Mouse (Mus musculus) MEL (cell line): Measurements from ENCODE around the gene Ntn1. TPM values are rescaled to one million over a fixed set of nuclear protein-coding genes. Genes with fewer than 3 reads are reported as not detected.

Experiments
- DNase-seq: peaks from one replicate; pipeline ENCODE4 v3.0.0; 2011; ENCODE audit warnings: low read depth, low spot score
- H3K27ac ChIP-seq: 2 replicates; pipeline ENCODE4 v1.5.1; 2012; ENCODE audit warnings: low read depth, mild to moderate bottlenecking, control low read depth, low read length, moderate library complexity; ENCODE audit not compliant: control insufficient read depth
- H3K27me3 ChIP-seq, 2 experiments: fragments of 150-350 bp in 1 of 2; sonication (generic) in 1 of 2; 2 replicates each; pipeline ENCODE4 v1.6.1; 2012; ENCODE audit warnings: low read length in 2 of 2, mild to moderate bottlenecking in 2 of 2, improper control_type of control experiment in 1 of 2, moderate library complexity in 1 of 2; ENCODE audit not compliant: insufficient read depth in 2 of 2, control insufficient read depth in 1 of 2
- H3K36me3 ChIP-seq, 2 experiments: 2 replicates each; pipeline ENCODE4 v1.6.1; 2012 to 2014; ENCODE audit warnings: low read length in 2 of 2, improper control_type of control experiment in 1 of 2, inconsistent platforms in 1 of 2, mild to moderate bottlenecking in 1 of 2; ENCODE audit not compliant: insufficient read depth in 2 of 2, control insufficient read depth in 1 of 2
- H3K4me1 ChIP-seq, 2 experiments: fragments of 150-350 bp in 1 of 2; sonication (generic) in 1 of 2; 2 replicates each; pipeline ENCODE4 v1.6.1; 2012; ENCODE audit warnings: low read length in 2 of 2, improper control_type of control experiment in 1 of 2, mild to moderate bottlenecking in 1 of 2; ENCODE audit not compliant: insufficient read depth in 2 of 2, control insufficient read depth in 1 of 2
- H3K4me3 ChIP-seq, 2 experiments: fragments of 150-350 bp in 1 of 2; sonication (generic) in 1 of 2; 2 replicates each; pipeline ENCODE4 v1.5.1; 2012; ENCODE audit warnings: low read depth in 2 of 2, low read length in 2 of 2, mild to moderate bottlenecking in 2 of 2, moderate library complexity in 2 of 2, control low read depth in 1 of 2, improper control_type of control experiment in 1 of 2; ENCODE audit not compliant: control insufficient read depth in 1 of 2, insufficient read depth in 1 of 2
- H3K79me2 ChIP-seq: 2 replicates; pipeline ENCODE4 v1.6.1; 2012; ENCODE audit warnings: mild to moderate bottlenecking, low read length, moderate library complexity; ENCODE audit not compliant: control insufficient read depth, poor library complexity, insufficient read depth
- H3K9ac ChIP-seq: 2 replicates; pipeline ENCODE4 v1.6.1; 2012; ENCODE audit warnings: low read depth, mild to moderate bottlenecking, control low read depth, low read length, moderate library complexity; ENCODE audit not compliant: control insufficient read depth, poor library complexity, severe bottlenecking
- H3K9me3 ChIP-seq: fragments of 150-350 bp; sonication (generic); replicated peaks from 2 replicates; pipeline ENCODE4 v1.6.1; 2012; ENCODE audit warnings: mild to moderate bottlenecking, low read length, improper control_type of control experiment, moderate library complexity; ENCODE audit not compliant: insufficient read depth
- CTCF ChIP-seq, 3 experiments: IDR thresholded peaks in 2 of 3; conservative IDR thresholded peaks in 1 of 3; 2 replicates each; pipeline ENCODE4 v1.5.1; 2011 to 2012; ENCODE audit warnings: low read length in 3 of 3, low read depth in 2 of 3, mild to moderate bottlenecking in 2 of 3, improper control_type of control experiment in 1 of 3, inconsistent platforms in 1 of 3, mixed read lengths in 1 of 3, moderate library complexity in 1 of 3; ENCODE audit not compliant: control insufficient read depth in 1 of 3, insufficient read depth in 1 of 3, poor library complexity in 1 of 3, severe bottlenecking in 1 of 3
- E2F4 ChIP-seq: IDR thresholded peaks from 2 replicates; pipeline ENCODE4 v1.6.1; 2011; ENCODE audit warnings: low read depth, low read length, improper control_type of control experiment, borderline replicate concordance
- EP300 ChIP-seq, 2 experiments: IDR thresholded peaks; 2 replicates each; pipeline ENCODE4 v1.6.1; 2011; ENCODE audit warnings: improper control_type of control experiment in 2 of 2, low read length in 2 of 2, low read depth in 1 of 2, mild to moderate bottlenecking in 1 of 2
- GATA1 ChIP-seq: IDR thresholded peaks from 2 replicates; pipeline ENCODE4 v1.6.1; 2011; ENCODE audit warnings: low read depth, low read length, improper control_type of control experiment
- MAFK ChIP-seq: IDR thresholded peaks from 2 replicates; pipeline ENCODE4 v1.6.1; 2011; ENCODE audit warnings: low read depth, mild to moderate bottlenecking, low read length, improper control_type of control experiment, borderline replicate concordance
- MAZ ChIP-seq: IDR thresholded peaks from 2 replicates; pipeline ENCODE4 v1.6.1; 2012; ENCODE audit warnings: low read depth, mild to moderate bottlenecking, inconsistent platforms, low read length, improper control_type of control experiment
- MEF2A ChIP-seq: IDR thresholded peaks from 2 replicates; pipeline ENCODE4 v1.6.1; 2014; ENCODE audit warnings: low read depth, mild to moderate bottlenecking, inconsistent platforms, low read length, improper control_type of control experiment; ENCODE audit not compliant: poor library complexity, insufficient replicate concordance, severe bottlenecking; ENCODE audit errors: extremely low read depth
- MYC ChIP-seq: IDR thresholded peaks from 2 replicates; pipeline ENCODE4 v1.6.1; 2011; ENCODE audit warnings: low read depth, mild to moderate bottlenecking, low read length, improper control_type of control experiment, moderate library complexity
- NRF1 ChIP-seq: IDR thresholded peaks from 2 replicates; pipeline ENCODE4 v1.6.1; 2014; ENCODE audit warnings: low read depth, mild to moderate bottlenecking, inconsistent platforms, low read length, improper control_type of control experiment, moderate library complexity; ENCODE audit not compliant: poor library complexity, insufficient read depth, severe bottlenecking
- RCOR1 ChIP-seq: IDR thresholded peaks from 2 replicates; pipeline ENCODE4 v1.6.1; 2012; ENCODE audit warnings: low read depth, mild to moderate bottlenecking, inconsistent platforms, low read length, improper control_type of control experiment
- SMC3 ChIP-seq: IDR thresholded peaks from 2 replicates; pipeline ENCODE4 v1.6.1; 2011; ENCODE audit warnings: low read depth, low read length, improper control_type of control experiment
- TCF12 ChIP-seq: IDR thresholded peaks from 2 replicates; pipeline ENCODE4 v1.6.1; 2014; ENCODE audit warnings: low read depth, mild to moderate bottlenecking, inconsistent platforms, low read length, improper control_type of control experiment, moderate library complexity
- ZC3H11A ChIP-seq: IDR thresholded peaks from 2 replicates; pipeline ENCODE4 v1.6.1; 2012; ENCODE audit warnings: low read depth, mild to moderate bottlenecking, inconsistent platforms, low read length, improper control_type of control experiment
- polyA plus RNA-seq, 2 experiments: library from polyadenylated mRNA; stranded (reverse) in 1 of 2; unstranded in 1 of 2; fragments of >175 nt in 1 of 2; fragments of >200 nt in 1 of 2; gene quantifications; 2 replicates each; pipeline versions ENCODE4 v1.2.1 to v1.2.4; 2012; ENCODE audit warnings: low replicate concordance in 2 of 2, low read depth in 1 of 2; ENCODE audit not compliant: insufficient read length in 2 of 2, insufficient read depth in 1 of 2, missing spikeins in 1 of 2
- total RNA-seq: library from RNA; depleted of rRNA; stranded (reverse); fragments of 300-350 nt; gene quantifications from 2 replicates; pipeline ENCODE4 v1.2.3, GENCODE M21; 2012

Gene Ntn1
- total and polyA plus RNA-seq, 3 experiments: not detected

- DNase-seq: no peak
- Histone ChIP-seq H3K9ac (no peak overlapping the region), H3K36me3 (no peaks in the 10 kb centered on the region), H3K27ac (no peak overlapping the region), H3K9me3 (no peaks in the 10 kb centered on the region), H3K4me1 (no peaks in the 10 kb centered on the region), H3K79me2 (no peaks in the 10 kb centered on the region), H3K27me3 (no peaks in the 10 kb centered on the region), H3K4me3 (no peak overlapping the region)
- TF ChIP-seq E2F4 (no peak), RCOR1 (no peak), SMC3 (no peak), EP300 (IDR thresholded peaks at IDR 0.05; ENCODE audit: low read depth in 1 of 2, low read length in 2 of 2) (no peak), GATA1 (no peak)
Measured at GRCm38 (mm10) chr11:68286142-68286808, 114.3 kb downstream of the Ntn1 start.

GRCm38 (mm10) chr11:68285754-68286141 is 114.9 kb downstream of the Ntn1 start:
- DNase-seq: no peak
- TF ChIP-seq TCF12 (no peak), MAFK (no peak), GATA1 (no peak), NRF1 (no peak), MYC (no peak), ZC3H11A (no peak)
- Histone ChIP-seq H3K36me3 (no peaks in the 10 kb centered on the region), H3K79me2 (no peaks in the 10 kb centered on the region), H3K9me3 (no peaks in the 10 kb centered on the region), H3K9ac (no peak overlapping the region), H3K4me1 (no peaks in the 10 kb centered on the region), H3K4me3 (no peak overlapping the region), H3K27ac (no peak overlapping the region), H3K27me3 (no peaks in the 10 kb centered on the region)

GRCm38 (mm10) chr11:68280001-68280510 is 120.6 kb downstream of the Ntn1 start:
- DNase-seq: no peak

More at GRCm38 (mm10) chr11:68280001-68280510, 120.6 kb downstream of the Ntn1 start:
- TF ChIP-seq MAFK: no peak
- no peak for TF ChIP-seq MAZ
- no peak for TF ChIP-seq MEF2A
- no peak for TF ChIP-seq SMC3
- TF ChIP-seq TCF12: no peak
- no peak for TF ChIP-seq CTCF (IDR thresholded peaks at IDR 0.05 in 2 of 3, conservative IDR thresholded peaks at IDR 0.05 in 1 of 3; ENCODE audit: control insufficient read depth in 1 of 3, insufficient read depth in 1 of 3, low read depth in 2 of 3, low read length in 3 of 3, poor library complexity in 1 of 3, severe bottlenecking in 1 of 3)
- TF ChIP-seq, all 39 proteins: peak for 0
- no peaks in the 10 kb centered on the region for H3K9me3 ChIP-seq
- no peak overlapping the region for H3K9ac ChIP-seq
- no peak overlapping the region for H3K4me3 ChIP-seq
- H3K27me3 ChIP-seq: no peaks in the 10 kb centered on the region
- no peak overlapping the region for H3K27ac ChIP-seq
- H3K79me2 ChIP-seq: no peaks in the 10 kb centered on the region
- no peaks in the 10 kb centered on the region for H3K36me3 ChIP-seq
- no peaks in the 10 kb centered on the region for H3K4me1 ChIP-seq
